Mouse (Mus musculus) spleen, adult 2 months (tissue): ENCODE data around the gene Dph3. TPM values are rescaled to one million over a fixed set of nuclear protein-coding genes. Genes with fewer than 3 reads are reported as not detected.

Source experiments
- DNase-seq, 2 experiments: peaks; one replicate each; pipeline versions ENCODE4 v3.0.0 to v3.0.0-alpha.2; 2012 to 2021; ENCODE audit warnings: low spot score in 2 of 2, low read depth in 1 of 2
- H3K27ac ChIP-seq: fragments of 200-500 bp; 2 replicates; pipeline ENCODE4 v1.5.1; 2012; ENCODE audit warnings: low read length, inconsistent platforms; ENCODE audit not compliant: insufficient read depth
- H3K27me3 ChIP-seq: fragments of 200-500 bp; 2 replicates; pipeline ENCODE4 v1.6.1; 2012; ENCODE audit warnings: mild to moderate bottlenecking, moderate library complexity, low read length, inconsistent platforms; ENCODE audit not compliant: control insufficient read depth, insufficient read depth
- H3K36me3 ChIP-seq: fragments of 200-500 bp; 2 replicates; pipeline ENCODE4 v1.6.1; 2012; ENCODE audit warnings: mild to moderate bottlenecking, low read length, inconsistent platforms; ENCODE audit not compliant: control insufficient read depth, insufficient read depth
- H3K4me1 ChIP-seq: fragments of 200-500 bp; 2 replicates; pipeline ENCODE4 v1.6.1; 2011; ENCODE audit warnings: inconsistent platforms; ENCODE audit not compliant: control insufficient read depth, insufficient read depth, insufficient read length
- H3K4me3 ChIP-seq: fragments of 200-500 bp; 2 replicates; pipeline ENCODE4 v1.5.1; 2011; ENCODE audit warnings: mild to moderate bottlenecking, inconsistent platforms; ENCODE audit not compliant: insufficient read depth, insufficient read length; ENCODE audit errors: extremely low read depth
- CTCF ChIP-seq: fragments of 200-500 bp; IDR thresholded peaks from 2 replicates; pipeline ENCODE4 v1.5.1; 2011; ENCODE audit warnings: mild to moderate bottlenecking, inconsistent platforms; ENCODE audit not compliant: insufficient read depth, insufficient read length, insufficient replicate concordance; ENCODE audit errors: extremely low read depth
- POLR2A ChIP-seq: fragments of 200-500 bp; IDR thresholded peaks from 2 replicates; pipeline ENCODE4 v1.6.1; 2011; ENCODE audit warnings: low read depth, low read length, inconsistent platforms
- WGBS: fragments of 180-500 bp; shearing (Covaris S2); methylation state at CpG from one replicate; pipeline ENCODE4 v1.1.7; 2018; 5-methylcytosine and 5-hydroxymethylcytosine counted together
- polyA plus RNA-seq: library from polyadenylated mRNA; depleted of rRNA; stranded (reverse); fragments of >200 nt; gene quantifications from 2 replicates; pipeline ENCODE4 v1.2.3, GENCODE M21; 2012

The Dph3 gene
- polyA plus RNA-seq, 1 experiment = 8.3 TPM

- peaks cover 11% of the 10 kb centered on the region for H3K36me3 ChIP-seq
- TF ChIP-seq POLR2A = no peak
- no peak for TF ChIP-seq CTCF
- H3K27me3 ChIP-seq = no peaks in the 10 kb centered on the region
- H3K4me1 ChIP-seq = peaks cover 5% of the 10 kb centered on the region; the same call in 1 of the 2 replicates
- no peak for DNase-seq
- WGBS = 26% methylated on average over 8 of the region's 8 CpGs
- H3K27ac ChIP-seq = peak overlapping the region; percentile 70; the same call in 1 of the 2 replicates
- H3K4me3 ChIP-seq = no peak overlapping the region; the same call in 1 of the 2 replicates
Measured at GRCm38 (mm10) chr14:32086226-32086625, 697 bp upstream of the Dph3 start.

GRCm38 (mm10) chr14:32084761-32085485, 606 bp downstream of the Dph3 start, which contains the start of gene Oxnad1:
Gene Oxnad1 (plus strand): TSS chr14:32085374.
- peaks cover 5% of the 10 kb centered on the region; the same call in 1 of the 2 replicates for H3K4me1 ChIP-seq
- peak within 1 kb of the TSS; percentile 87 for H3K27ac ChIP-seq
- DNase-seq = peak; percentile 79 to 85
- H3K36me3 ChIP-seq = peaks cover 11% of the 10 kb centered on the region
- WGBS = 4% methylated on average over 22 of the region's 22 CpGs
- no peaks in the 10 kb centered on the region for H3K27me3 ChIP-seq
- TF ChIP-seq CTCF (no peak), POLR2A (no peak)
- peak within 1 kb of the TSS; percentile 70 for H3K4me3 ChIP-seq

GRCm38 (mm10) chr14:32083466-32083865, 2.1 kb downstream of the Dph3 start:
- no peak for DNase-seq
- no peak overlapping the region for H3K27ac ChIP-seq
- H3K27me3 ChIP-seq = no peaks in the 10 kb centered on the region
- TF ChIP-seq POLR2A (no peak), CTCF (no peak)
- peaks cover 11% of the 10 kb centered on the region for H3K36me3 ChIP-seq
- 93% methylated on average over 2 of the region's 2 CpGs for WGBS
- H3K4me3 ChIP-seq = no peak overlapping the region
- peaks cover 5% of the 10 kb centered on the region; the same call in 1 of the 2 replicates for H3K4me1 ChIP-seq

- no peak for TF ChIP-seq POLR2A
- no peak for TF ChIP-seq CTCF
- no peak overlapping the region for H3K4me3 ChIP-seq
- H3K27ac ChIP-seq = no peak overlapping the region
- no peaks in the 10 kb centered on the region for H3K27me3 ChIP-seq
- H3K4me1 ChIP-seq = peaks cover 5% of the 10 kb centered on the region; the same call in 1 of the 2 replicates
- H3K36me3 ChIP-seq = peaks cover 11% of the 10 kb centered on the region
- DNase-seq = no peak
- WGBS = 95% methylated on average over 6 of the region's 6 CpGs
Measured at GRCm38 (mm10) chr14:32082891-32083290, 2.6 kb downstream of the Dph3 start.

- Histone ChIP-seq H3K4me3 (no peak overlapping the region), H3K27ac (no peak overlapping the region), H3K4me1 (peaks cover 3% of the 10 kb centered on the region; the same call in 1 of the 2 replicates), H3K27me3 (no peaks in the 10 kb centered on the region), H3K36me3 (peaks cover 11% of the 10 kb centered on the region)
- 93% methylated on average over 10 of the region's 10 CpGs for WGBS
- no peak for TF ChIP-seq CTCF
- TF ChIP-seq POLR2A = no peak
- no peak for DNase-seq
Measured at GRCm38 (mm10) chr14:32081026-32081425, 4.5 kb downstream of the Dph3 start.

GRCm38 (mm10) chr14:32076896-32077575, 8.5 kb downstream of the Dph3 start:
- H3K27ac ChIP-seq = no peak overlapping the region
- 54% methylated on average over 8 of the region's 8 CpGs for WGBS
- no peak overlapping the region for H3K4me3 ChIP-seq
- H3K27me3 ChIP-seq = no peaks in the 10 kb centered on the region
- DNase-seq = peak; percentile 38 to 56
- H3K4me1 ChIP-seq = no peaks in the 10 kb centered on the region; the same call in 1 of the 2 replicates
- peaks cover 3% of the 10 kb centered on the region for H3K36me3 ChIP-seq
- TF ChIP-seq CTCF = peak; percentile 91; the same call in 1 of the 2 replicates
- no peak for TF ChIP-seq POLR2A
